8 mouse cellular contexts compared by ENCODE assay signal in genomic region chr15:77933770-77934169, GRCm38 (mm10). TPM values are rescaled to one million over a fixed set of nuclear protein-coding genes. Genes with fewer than 3 reads are reported as not detected.
A peak's percentile ranks its signal among the peaks of the same experiment; 100 is the strongest.
DNase-seq lines count a peak whose midpoint lies in the region; ATAC-seq lines count a peak whose summit lies in the region.

No protein-coding gene starts in this region.

- intact Hi-C loops in left cerebral cortex, postnatal 25 days (cut with DNase I): loop anchor here (2.0 kb wide), 3 partner anchors 23 to 187 kb away; partner anchors contain the start of genes Cacng2, Eif3d and Foxred2

- peak; percentile 100 for DNase-seq in adrenal gland, adult 18-20 months (ENCODE audit: low spot score in 2 of 2)
- peak; percentile 87 for DNase-seq in embryo, embryonic 11.5 days (ENCODE audit: low read depth, low spot score)
- peak; percentile 97 to 99 for DNase-seq in gastrocnemius, postnatal 4 days (ENCODE audit: low spot score in 2 of 2)
- DNase-seq in left cerebral cortex, postnatal 25 days (ENCODE audit: low spot score in 2 of 2): peak; percentile 98 to 99
- DNase-seq in mesoderm, embryonic 11.5 days (ENCODE audit: low read depth, low spot score): peak; percentile 95
- peak; percentile 94 for DNase-seq in right cerebral cortex, postnatal 25 days
- DNase-seq in urinary bladder, postnatal 36 days (ENCODE audit: low spot score in 2 of 2): peak; percentile 97 to 98

- H3K36me3 ChIP-seq in intestine, embryonic 16.5 days (ENCODE audit: control insufficient read depth, insufficient read depth, low read length): no peaks in the 10 kb centered on the region

- 0 out of 2 replicates have a peak overlapping the region, but pooled peaks have one; percentile 25 for H3K9ac ChIP-seq in intestine, embryonic 16.5 days (ENCODE audit: low read depth, low read length)

- no peak for ATAC-seq in intestine, embryonic 16.5 days

- no peaks in the 10 kb centered on the region for H3K9me3 ChIP-seq in intestine, embryonic 16.5 days (ENCODE audit: control insufficient read depth, low read length)

- H3K27ac ChIP-seq in intestine, embryonic 16.5 days (ENCODE audit: low read length): no peak overlapping the region

- H3K4me3 ChIP-seq in intestine, embryonic 16.5 days (ENCODE audit: low read length): no peak overlapping the region

- peaks cover 7% of the 10 kb centered on the region for H3K4me1 ChIP-seq in intestine, embryonic 16.5 days (ENCODE audit: control insufficient read depth, insufficient read depth, low read length)

- peak overlapping the region; percentile 41 for H3K4me2 ChIP-seq in intestine, embryonic 16.5 days (ENCODE audit: low read depth, low read length)

- 1% methylated on average over 14 of the region's 14 CpGs for WGBS in intestine, embryonic 16.5 days

- H3K27me3 ChIP-seq in intestine, embryonic 16.5 days (replicated peaks; ENCODE audit: control insufficient read depth, insufficient read depth, low read length): no peaks in the 10 kb centered on the region

RNA-seq across cellular contexts. Expression of gene Txn2, which starts 5.0 kb away (rescaled TPM):
- total RNA-seq in adrenal gland, adult 18-20 months (2021): 100 to 1,000 TPM; 544 to 611 TPM
- 100 to 1,000 TPM; 152 to 157 TPM for total RNA-seq in gastrocnemius, postnatal 4 days (2021)
- 357 and 388 TPM in 2 replicates for polyA plus RNA-seq in intestine, embryonic 16.5 days (2015; fragmentation: Nextera tagmentation; extraction: Ambion mirVana)
- 100 to 1,000 TPM; 132 to 135 TPM for total RNA-seq in left cerebral cortex, postnatal 25 days (2021)

RNA-seq across cellular contexts. Expression of gene Foxred2, which starts 22.8 kb away (rescaled TPM):
- total RNA-seq in adrenal gland, adult 18-20 months (2021): 1 to 10 TPM; 2.8 to 3.5 TPM
- 1 to 10 TPM; 1.4 to 1.5 TPM for total RNA-seq in gastrocnemius, postnatal 4 days (2021)
- 1.8 and 2.0 TPM in 2 replicates for polyA plus RNA-seq in intestine, embryonic 16.5 days (2015; fragmentation: Nextera tagmentation; extraction: Ambion mirVana)
- total RNA-seq in left cerebral cortex, postnatal 25 days (2021): 10 to 100 TPM; 11.8 to 12.0 TPM

RNA-seq across cellular contexts. Expression of gene Eif3d, which starts 36.8 kb away (rescaled TPM):
- 100 to 1,000 TPM; 149 to 156 TPM for total RNA-seq in adrenal gland, adult 18-20 months (2021)
- 100 to 1,000 TPM; 115 to 120 TPM for total RNA-seq in gastrocnemius, postnatal 4 days (2021)
- polyA plus RNA-seq in intestine, embryonic 16.5 days (2015; fragmentation: Nextera tagmentation; extraction: Ambion mirVana): 166 and 186 TPM in 2 replicates
- 100 to 1,000 TPM in 1 of 2 experiments, 10 to 100 TPM in 1; 97.3 to 105 TPM for total RNA-seq in left cerebral cortex, postnatal 25 days (2021)
